Mouse (Mus musculus) heart, adult 2 months (tissue): ENCODE results near the gene Timp2. TPM values are rescaled to one million over a fixed set of nuclear protein-coding genes. Genes with fewer than 3 reads are reported as not detected.
A peak's percentile ranks its signal among the peaks of the same experiment; 100 is the strongest.

Source experiments
- DNase-seq, 2 experiments: peaks; one replicate each; pipeline ENCODE4 v3.0.0; 2021
- H3K27ac ChIP-seq: fragments of 200-600 bp; 2 replicates; pipeline ENCODE4 v1.8.1; 2022
- H3K27me3 ChIP-seq: fragments of 200-500 bp; 2 replicates; pipeline ENCODE4 v1.6.1; 2012; ENCODE audit warnings: mild to moderate bottlenecking, low read length, inconsistent platforms, mixed read lengths; ENCODE audit not compliant: control insufficient read depth, insufficient read depth
- H3K36me3 ChIP-seq: fragments of 200-500 bp; 2 replicates; pipeline ENCODE4 v1.6.1; 2012; ENCODE audit warnings: low read length, inconsistent platforms; ENCODE audit not compliant: control insufficient read depth, insufficient read depth
- H3K4me1 ChIP-seq: fragments of 200-500 bp; 2 replicates; pipeline ENCODE4 v1.6.1; 2011; ENCODE audit warnings: low read length; ENCODE audit not compliant: control insufficient read depth, insufficient read depth
- H3K4me3 ChIP-seq: fragments of 200-600 bp; 2 replicates; pipeline ENCODE4 v1.8.1; 2022
- H3K79me2 ChIP-seq: fragments of 200-500 bp; replicated peaks from 2 replicates; pipeline ENCODE4 v1.6.1; 2012; ENCODE audit warnings: mild to moderate bottlenecking, inconsistent platforms, low read length, moderate library complexity, mixed read lengths; ENCODE audit not compliant: control insufficient read depth, insufficient read depth
- H3K9ac ChIP-seq: fragments of 200-500 bp; 2 replicates; pipeline ENCODE4 v1.6.1; 2012; ENCODE audit warnings: low read depth, mild to moderate bottlenecking, control low read depth, inconsistent platforms, low read length, mixed read lengths
- CTCF ChIP-seq: fragments of 200-600 bp; IDR thresholded peaks from 2 replicates; pipeline ENCODE4 v1.8.1; 2022; ENCODE audit warnings: antibody characterized with exemption, mild to moderate bottlenecking, moderate library complexity
- EP300 ChIP-seq: fragments of 200-500 bp; IDR thresholded peaks from 2 replicates; pipeline ENCODE4 v1.6.1; 2011; ENCODE audit warnings: low read depth, low read length, control low read depth; ENCODE audit not compliant: insufficient read depth
- POLR2A ChIP-seq: fragments of 200-500 bp; IDR thresholded peaks from 2 replicates; pipeline ENCODE4 v1.6.1; 2011; ENCODE audit warnings: mild to moderate bottlenecking, low read depth, low read length, control low read depth; ENCODE audit not compliant: insufficient read depth
- WGBS: fragments of 180-500 bp; shearing (Covaris S2); methylation state at CpG from one replicate; pipeline ENCODE4 v1.1.7; 2018; 5-methylcytosine and 5-hydroxymethylcytosine counted together
- intact Hi-C: fragments of 180-260 bp; cut with DNase I; formaldehyde crosslinking; loops from one replicate; pipeline ENCODE4 v1.15.1; 2025
- polyA plus RNA-seq: library from polyadenylated mRNA; depleted of rRNA; stranded (reverse); fragments of >200 nt; gene quantifications from 2 replicates; pipeline ENCODE4 v1.2.3, GENCODE M21; 2012
- total RNA-seq, 2 experiments: library from RNA; stranded (reverse); gene quantifications; 2 replicates each; pipeline ENCODE4 v1.2.3; 2021

Gene Timp2
- total and polyA plus RNA-seq, 3 experiments: 98.9 to 109 (median 99.2) TPM

DNA sequence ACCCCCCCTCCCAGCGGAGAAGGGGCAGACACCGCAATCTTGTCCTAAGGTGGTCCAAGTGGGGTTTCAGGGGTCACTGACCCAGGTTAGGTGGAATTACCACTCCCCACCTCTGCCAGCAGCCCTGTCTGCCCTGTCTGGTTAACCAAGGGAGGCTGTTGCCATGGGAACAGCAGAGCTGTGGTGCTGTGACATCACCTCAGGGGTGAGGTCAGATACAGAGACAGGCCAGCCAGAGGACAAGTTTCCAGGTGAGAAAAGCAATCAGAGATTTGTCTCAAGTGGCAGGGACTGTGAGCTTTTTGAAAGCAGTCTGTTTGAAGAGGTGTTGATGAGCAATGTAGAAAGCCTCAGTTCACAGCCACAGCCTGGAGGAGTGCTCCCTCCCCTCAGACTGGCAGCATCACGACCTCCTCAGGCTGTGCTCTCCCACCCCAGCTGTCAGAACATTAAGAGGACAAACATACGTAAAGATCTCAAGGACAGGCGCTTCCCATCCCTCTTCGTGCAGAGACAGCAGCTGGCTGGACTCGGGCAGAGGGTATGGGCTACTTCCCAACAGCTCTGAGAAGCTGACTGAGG lies 13.0 kb downstream of the Timp2 start, which contains the start of gene Cep295nl:
Cep295nl (minus strand) TSS at position 101 of the 582 bp plus-strand sequence.
- Histone ChIP-seq H3K36me3 (no peaks in the 10 kb centered on the region), H3K4me3 (no peak within 1 kb of the TSS), H3K79me2 (peaks cover 3% of the 10 kb centered on the region), H3K9ac (no peak within 1 kb of the TSS), H3K4me1 (peaks cover 10% of the 10 kb centered on the region), H3K27ac (no peak within 1 kb of the TSS), H3K27me3 (no peaks in the 10 kb centered on the region)
- intact Hi-C loops: no loop called here
- DNase-seq: no peak
- 70% methylated on average over 7 of the region's 7 CpGs for WGBS
- TF ChIP-seq CTCF: no peak
- no peak for TF ChIP-seq POLR2A
- no peak for TF ChIP-seq EP300

DNA sequence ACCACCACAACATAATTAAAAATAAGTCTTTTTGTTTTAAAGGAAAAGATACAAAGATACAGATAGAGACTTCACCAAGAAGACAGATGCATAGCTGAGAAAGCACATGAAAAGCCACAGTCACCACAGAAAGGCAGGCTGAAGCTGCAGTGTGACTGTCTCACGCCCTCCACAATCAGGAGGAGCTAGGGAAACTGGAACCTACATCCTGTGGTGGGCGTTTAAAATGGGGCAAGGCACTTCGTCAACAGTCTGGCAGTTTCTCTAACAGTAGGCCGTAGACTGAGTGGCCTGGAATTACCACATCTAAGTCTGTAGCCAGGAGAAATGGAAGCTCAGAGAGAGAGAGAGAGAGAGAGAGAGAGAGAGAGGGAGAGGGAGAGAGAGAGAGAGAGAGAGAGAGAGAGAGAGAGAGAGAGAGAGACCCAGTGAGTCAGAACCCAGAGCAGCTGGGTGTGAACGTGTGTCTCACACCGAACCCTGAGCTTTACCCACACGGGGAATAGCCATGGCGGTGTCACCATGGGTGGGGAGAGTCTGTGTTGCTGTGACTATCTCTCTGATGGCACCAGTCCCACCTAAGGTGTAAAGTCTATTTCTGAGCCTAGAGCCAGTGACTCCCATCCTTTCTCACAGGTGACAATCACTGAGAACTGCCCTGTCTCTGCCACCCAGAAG lies 17.9 kb downstream of the Timp2 start:
- Histone ChIP-seq H3K9ac (no peak overlapping the region), H3K4me1 (peaks cover 2% of the 10 kb centered on the region), H3K27ac (no peak overlapping the region), H3K4me3 (no peak overlapping the region), H3K36me3 (no peaks in the 10 kb centered on the region), H3K27me3 (no peaks in the 10 kb centered on the region), H3K79me2 (peaks cover 3% of the 10 kb centered on the region)
- 57% methylated on average over 8 of the region's 8 CpGs for WGBS
- intact Hi-C loops: no loop called here
- DNase-seq: no peak
- TF ChIP-seq POLR2A: no peak

DNA sequence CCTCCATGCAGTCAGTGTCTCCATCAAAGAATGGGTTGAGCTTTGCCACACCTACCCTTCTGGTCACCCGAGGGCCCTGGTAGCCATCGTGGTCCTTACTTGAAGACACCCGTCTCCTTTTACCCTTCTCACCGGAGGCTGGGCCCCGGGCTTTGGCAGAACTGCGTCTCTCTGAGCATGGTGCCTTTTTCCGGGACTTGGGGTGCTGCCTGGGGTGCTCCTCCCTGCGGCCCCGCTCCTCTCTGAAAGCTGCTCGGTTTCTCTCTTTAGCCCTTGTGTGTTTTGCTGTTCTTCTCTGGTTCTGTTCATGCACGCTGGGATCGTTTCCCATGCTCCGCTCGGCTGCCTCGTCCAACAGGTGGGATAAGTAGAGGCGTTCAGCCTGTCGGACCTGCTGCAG lies 22.1 kb downstream of the Timp2 start:
- H3K4me3 ChIP-seq: no peak overlapping the region
- H3K9ac ChIP-seq: no peak overlapping the region
- intact Hi-C loops: no loop called here
- no peaks in the 10 kb centered on the region for H3K27me3 ChIP-seq
- H3K27ac ChIP-seq: no peak overlapping the region
- no peak for TF ChIP-seq CTCF
- peaks cover 5% of the 10 kb centered on the region for H3K4me1 ChIP-seq
- WGBS: 87% methylated on average over 17 of the region's 17 CpGs
- no peaks in the 10 kb centered on the region for H3K79me2 ChIP-seq
- no peaks in the 10 kb centered on the region for H3K36me3 ChIP-seq
- no peak for DNase-seq

DNA sequence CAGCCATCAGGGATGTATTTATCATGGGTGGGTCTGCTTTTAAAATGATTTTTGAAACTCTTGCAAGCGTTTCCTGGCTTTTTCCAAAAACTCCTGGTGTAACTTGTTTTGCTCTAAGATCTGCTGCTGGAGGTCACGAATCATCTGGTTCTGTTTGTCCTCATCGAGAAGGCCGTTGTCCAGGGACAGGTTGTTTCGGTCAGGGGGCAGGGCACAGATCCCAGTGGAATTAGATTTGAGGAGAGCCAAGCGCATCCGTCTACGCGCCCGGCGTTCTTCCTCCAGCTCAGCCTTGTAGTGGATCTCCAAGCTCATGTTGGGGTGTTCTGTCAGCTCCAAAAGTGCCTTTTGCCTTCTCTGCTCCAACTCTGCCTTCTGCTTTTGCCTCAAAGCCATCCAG lies 23.2 kb downstream of the Timp2 start:
- intact Hi-C loops: no loop called here
- DNase-seq: peak; percentile 56 to 60
- Histone ChIP-seq H3K4me1 (peaks cover 9% of the 10 kb centered on the region), H3K36me3 (no peaks in the 10 kb centered on the region), H3K27ac (peak overlapping the region; percentile 36; the same call in 1 of the 2 replicates), H3K9ac (no peak overlapping the region), H3K79me2 (no peaks in the 10 kb centered on the region), H3K27me3 (no peaks in the 10 kb centered on the region), H3K4me3 (no peak overlapping the region)
- TF ChIP-seq CTCF (no peak), EP300 (peak; percentile 65; the same call in 1 of the 2 replicates)
- 72% methylated on average over 11 of the region's 11 CpGs for WGBS

DNA sequence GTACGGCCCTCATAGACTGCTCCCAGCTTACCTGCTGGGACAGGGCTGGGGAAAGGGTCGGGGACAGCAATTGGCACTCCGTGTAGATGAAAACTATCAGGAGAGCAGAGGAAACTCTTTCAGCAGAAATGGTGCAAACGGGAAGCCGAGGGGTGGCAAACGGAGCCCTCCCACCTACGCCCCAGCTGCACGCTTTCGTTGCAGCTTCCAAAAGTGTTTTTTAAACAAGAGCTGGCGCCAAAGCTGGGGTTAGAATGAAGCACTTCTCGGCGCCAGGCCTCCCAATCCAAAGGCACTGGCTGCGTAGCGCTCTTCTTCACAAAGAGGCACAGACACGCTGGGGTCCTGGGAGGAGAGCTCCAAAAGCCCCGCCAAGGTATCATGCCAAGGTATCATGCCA lies 24.8 kb downstream of the Timp2 start:
- no peaks in the 10 kb centered on the region for H3K79me2 ChIP-seq
- 96% methylated on average over 16 of the region's 16 CpGs for WGBS
- no peaks in the 10 kb centered on the region for H3K27me3 ChIP-seq
- H3K4me1 ChIP-seq: peaks cover 15% of the 10 kb centered on the region
- intact Hi-C loops: no loop called here
- no peak for DNase-seq
- H3K36me3 ChIP-seq: no peaks in the 10 kb centered on the region
- H3K4me3 ChIP-seq: no peak overlapping the region
- no peak overlapping the region for H3K9ac ChIP-seq
- no peak for TF ChIP-seq POLR2A
- no peak for TF ChIP-seq EP300
- no peak for TF ChIP-seq CTCF
- H3K27ac ChIP-seq: no peak overlapping the region

DNA sequence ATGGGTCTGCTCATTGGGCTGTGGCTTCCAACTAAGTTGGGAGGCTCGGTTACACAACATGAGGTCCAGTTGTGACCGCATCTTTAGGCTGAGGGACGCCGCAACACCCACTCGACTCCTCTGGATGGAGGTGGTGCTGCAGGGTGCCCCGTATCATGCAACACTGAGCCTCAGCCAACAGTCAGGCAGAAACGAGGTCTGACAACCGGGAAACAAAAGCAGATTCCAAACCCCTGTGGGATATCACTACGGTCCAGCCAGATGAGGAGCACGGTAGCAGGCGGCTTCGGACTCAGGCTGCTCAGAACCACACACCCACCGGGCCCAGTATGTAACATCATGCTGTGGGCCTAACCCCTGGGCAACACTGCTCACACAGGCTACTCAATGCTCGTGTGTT lies 25.2 kb downstream of the Timp2 start:
- Histone ChIP-seq H3K9ac (no peak overlapping the region), H3K4me1 (peaks cover 15% of the 10 kb centered on the region), H3K36me3 (no peaks in the 10 kb centered on the region), H3K4me3 (no peak overlapping the region), H3K27ac (no peak overlapping the region), H3K27me3 (no peaks in the 10 kb centered on the region), H3K79me2 (no peaks in the 10 kb centered on the region)
- DNase-seq: no peak
- TF ChIP-seq EP300 (no peak), CTCF (no peak), POLR2A (no peak)
- intact Hi-C loops: no loop called here
- whole genome bisulfite sequencing: 79% methylated on average over 14 of the region's 14 CpGs
